In the genomic region with DNA sequence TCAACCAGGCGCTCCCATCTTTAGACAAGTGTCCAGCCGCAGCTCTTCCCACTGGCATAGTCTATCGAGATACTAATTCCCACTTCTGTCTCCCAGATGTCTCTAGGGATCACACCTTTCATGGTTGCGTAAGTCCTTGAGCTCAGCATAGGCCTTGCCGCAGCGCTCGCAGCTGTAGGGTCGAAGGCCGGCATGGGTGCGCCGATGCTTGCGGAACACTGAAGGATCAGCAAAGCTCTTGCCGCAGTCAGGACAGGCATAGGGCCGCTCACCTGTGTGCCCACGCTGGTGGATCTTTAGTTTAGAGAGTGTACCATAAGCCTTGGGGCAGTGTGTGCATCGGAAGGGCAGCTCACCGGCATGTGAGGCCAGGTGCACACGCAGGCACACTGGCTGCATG, we compare ENCODE assay signal across 33 mouse cellular contexts. TPM values are rescaled to one million over a fixed set of nuclear protein-coding genes. Genes with fewer than 3 reads are reported as not detected.
"Had no signal": no experiment of that assay in that cellular context is flagged by ENCODE, and none has a peak within 500 bp of the region (broad histone marks: within the 10 kb centered on the region; RNA-seq: fewer than 3 reads in every experiment).

No protein-coding gene starts in this region.

- DNase-seq: kidney, adult 9 months; kidney, postnatal 14 days; kidney, postnatal 4 days; liver, embryonic 13.5 days; lung, adult 2 months; lung, postnatal 14 days; lung, postnatal 4 days; thymus, adult 18-20 months; thymus, postnatal 36 days had no signal

- ATAC-seq: midbrain, embryonic 13.5 days; midbrain, embryonic 16.5 days had no signal

- H3K27ac ChIP-seq: liver, embryonic 13.5 days; midbrain, embryonic 10.5 days; midbrain, embryonic 13.5 days; neural tube, embryonic 13.5 days had no signal

- H3K4me3 ChIP-seq: liver, embryonic 13.5 days; midbrain, embryonic 10.5 days; midbrain, embryonic 13.5 days; myocyte; neural tube, embryonic 13.5 days had no signal

RNA-seq across cellular contexts. Expression of gene Prss53, which starts 23.1 kb away (rescaled TPM):
- total RNA-seq: monocyte, adult 5-6 weeks; neutrophil, adult 5-6 weeks had no signal

RNA-seq across cellular contexts. Expression of gene Gm21974, which starts 27.6 kb away (rescaled TPM):
- total RNA-seq: layer of hippocampus, adult 18-20 months; layer of hippocampus, postnatal 14 days; left cerebral cortex, adult 18-20 months; left cerebral cortex, postnatal 10 days; left cerebral cortex, postnatal 36 days; liver, adult 2 months; megakaryocyte progenitor cell, adult 5-6 weeks; monocyte, adult 5-6 weeks; neutrophil, adult 5-6 weeks had no signal
- polyA plus RNA-seq: kidney, embryonic 16.5 days; limb, embryonic 11.5 days; limb, embryonic 14.5 days; liver, adult 2 months; liver, embryonic 13.5 days; liver, embryonic 16.5 days; lung, adult 2 months; lung, embryonic 16.5 days; midbrain, embryonic 10.5 days; midbrain, embryonic 13.5 days; midbrain, embryonic 16.5 days; myocyte; neural tube, embryonic 13.5 days; small intestine, adult 2 months; spleen, adult 2 months; stomach, embryonic 16.5 days; testis, adult 2 months; urinary bladder, adult 2 months had no signal
